Mouse (Mus musculus) kidney, postnatal 14 days (tissue): Measurements from ENCODE around the gene Tspan18.

Experiments
- DNase-seq: peaks from one replicate; pipeline ENCODE4 v3.0.0; 2022; ENCODE audit warnings: mixed read lengths

Gene Tspan18

GRCm38 (mm10) chr2:93289161-93289560 is 45.1 kb downstream of the Tspan18 start:
- peak; percentile 72 for DNase-seq

- no peak for DNase-seq
Measured at GRCm38 (mm10) chr2:93287348-93287747, 47.0 kb downstream of the Tspan18 start.

GRCm38 (mm10) chr2:93286742-93287141 is 47.6 kb downstream of the Tspan18 start:
- no peak for DNase-seq

- no peak for DNase-seq
Measured at GRCm38 (mm10) chr2:93286321-93286720, 48.0 kb downstream of the Tspan18 start.

- no peak for DNase-seq
Measured at GRCm38 (mm10) chr2:93285842-93286241, 48.5 kb downstream of the Tspan18 start.

GRCm38 (mm10) chr2:93284625-93285024 is 49.7 kb downstream of the Tspan18 start:
- no peak for DNase-seq

GRCm38 (mm10) chr2:93283481-93284293 is 50.6 kb downstream of the Tspan18 start:
- no peak for DNase-seq

- peak; percentile 42 for DNase-seq
Measured at GRCm38 (mm10) chr2:93282636-93283035, 51.7 kb downstream of the Tspan18 start.

- DNase-seq, result no peak
Measured at GRCm38 (mm10) chr2:93281466-93281865, 52.8 kb downstream of the Tspan18 start.

GRCm38 (mm10) chr2:93280117-93280620 is 54.1 kb downstream of the Tspan18 start:
- DNase-seq, result no peak

- DNase-seq, result peak; percentile 55
Measured at GRCm38 (mm10) chr2:93278181-93278975, 55.9 kb downstream of the Tspan18 start.

GRCm38 (mm10) chr2:93277486-93277885 is 56.8 kb downstream of the Tspan18 start:
- DNase-seq, result no peak

GRCm38 (mm10) chr2:93276026-93276425 is 58.3 kb downstream of the Tspan18 start:
- DNase-seq, result no peak

GRCm38 (mm10) chr2:93273916-93274315 is 60.4 kb downstream of the Tspan18 start:
- DNase-seq, result no peak

GRCm38 (mm10) chr2:93270083-93270482 is 64.2 kb downstream of the Tspan18 start:
- peak; percentile 56 for DNase-seq

GRCm38 (mm10) chr2:93269611-93270010 is 64.7 kb downstream of the Tspan18 start:
- no peak for DNase-seq

- DNase-seq, result no peak
Measured at GRCm38 (mm10) chr2:93268711-93269270, 65.5 kb downstream of the Tspan18 start.

GRCm38 (mm10) chr2:93267791-93268190 is 66.5 kb downstream of the Tspan18 start:
- DNase-seq, result peak; percentile 74

- no peak for DNase-seq
Measured at GRCm38 (mm10) chr2:93266565-93267169, 67.6 kb downstream of the Tspan18 start.

GRCm38 (mm10) chr2:93262291-93263285 is 71.7 kb downstream of the Tspan18 start:
- DNase-seq, result no peak

- DNase-seq, result peak; percentile 86
Measured at GRCm38 (mm10) chr2:93261521-93262290, 72.6 kb downstream of the Tspan18 start.
